Mouse (Mus musculus) heart, adult 2 months (tissue): Measurements from ENCODE around the gene Tex2. TPM values are rescaled to one million over a fixed set of nuclear protein-coding genes. Genes with fewer than 3 reads are reported as not detected.

ENCODE experiments used
- DNase-seq, 2 experiments: peaks; one replicate each; pipeline ENCODE4 v3.0.0; 2021
- H3K27ac ChIP-seq: fragments of 200-600 bp; 2 replicates; pipeline ENCODE4 v1.8.1; 2022
- H3K27me3 ChIP-seq: fragments of 200-500 bp; 2 replicates; pipeline ENCODE4 v1.6.1; 2012; ENCODE audit warnings: mild to moderate bottlenecking, low read length, inconsistent platforms, mixed read lengths; ENCODE audit not compliant: control insufficient read depth, insufficient read depth
- H3K36me3 ChIP-seq: fragments of 200-500 bp; 2 replicates; pipeline ENCODE4 v1.6.1; 2012; ENCODE audit warnings: low read length, inconsistent platforms; ENCODE audit not compliant: control insufficient read depth, insufficient read depth
- H3K4me1 ChIP-seq: fragments of 200-500 bp; 2 replicates; pipeline ENCODE4 v1.6.1; 2011; ENCODE audit warnings: low read length; ENCODE audit not compliant: control insufficient read depth, insufficient read depth
- H3K4me3 ChIP-seq: fragments of 200-600 bp; 2 replicates; pipeline ENCODE4 v1.8.1; 2022
- H3K79me2 ChIP-seq: fragments of 200-500 bp; replicated peaks from 2 replicates; pipeline ENCODE4 v1.6.1; 2012; ENCODE audit warnings: mild to moderate bottlenecking, inconsistent platforms, low read length, moderate library complexity, mixed read lengths; ENCODE audit not compliant: control insufficient read depth, insufficient read depth
- H3K9ac ChIP-seq: fragments of 200-500 bp; 2 replicates; pipeline ENCODE4 v1.6.1; 2012; ENCODE audit warnings: low read depth, mild to moderate bottlenecking, control low read depth, inconsistent platforms, low read length, mixed read lengths
- CTCF ChIP-seq: fragments of 200-600 bp; IDR thresholded peaks from 2 replicates; pipeline ENCODE4 v1.8.1; 2022; ENCODE audit warnings: antibody characterized with exemption, mild to moderate bottlenecking, moderate library complexity
- EP300 ChIP-seq: fragments of 200-500 bp; IDR thresholded peaks from 2 replicates; pipeline ENCODE4 v1.6.1; 2011; ENCODE audit warnings: low read depth, low read length, control low read depth; ENCODE audit not compliant: insufficient read depth
- POLR2A ChIP-seq: fragments of 200-500 bp; IDR thresholded peaks from 2 replicates; pipeline ENCODE4 v1.6.1; 2011; ENCODE audit warnings: mild to moderate bottlenecking, low read depth, low read length, control low read depth; ENCODE audit not compliant: insufficient read depth
- WGBS: fragments of 180-500 bp; shearing (Covaris S2); methylation state at CpG from one replicate; pipeline ENCODE4 v1.1.7; 2018; 5-methylcytosine and 5-hydroxymethylcytosine counted together
- intact Hi-C: fragments of 180-260 bp; cut with DNase I; formaldehyde crosslinking; loops from one replicate; pipeline ENCODE4 v1.15.1; 2025
- polyA plus RNA-seq: library from polyadenylated mRNA; depleted of rRNA; stranded (reverse); fragments of >200 nt; gene quantifications from 2 replicates; pipeline ENCODE4 v1.2.3, GENCODE M21; 2012
- total RNA-seq, 2 experiments: library from RNA; stranded (reverse); gene quantifications; 2 replicates each; pipeline ENCODE4 v1.2.3; 2021

Tex2 gene
- total and polyA plus RNA-seq, 3 experiments: 17.2 to 46.8 (median 42.5) TPM

GRCm38 (mm10) chr11:106513166-106513565 lies 100.1 kb downstream of the Tex2 start:
- Histone ChIP-seq H3K36me3 (no peaks in the 10 kb centered on the region), H3K4me1 (no peaks in the 10 kb centered on the region), H3K4me3 (no peak overlapping the region), H3K27me3 (no peaks in the 10 kb centered on the region), H3K9ac (no peak overlapping the region), H3K27ac (no peak overlapping the region), H3K79me2 (no peaks in the 10 kb centered on the region)
- intact Hi-C loops: loop anchor here (1.0 to 5.0 kb wide), 2 partner anchors 114 to 229 kb away; no protein-coding TSS in a partner anchor
- DNase-seq: peak; percentile 46 to 64
- TF ChIP-seq EP300: no peak
- TF ChIP-seq CTCF: peak; percentile 79
- WGBS: 49% methylated on average over 2 of the region's 2 CpGs

GRCm38 (mm10) chr11:106512006-106512390 lies 101.2 kb downstream of the Tex2 start:
- H3K27ac ChIP-seq: no peak overlapping the region
- no peak for DNase-seq
- intact Hi-C loops: loop anchor here (5.0 kb wide), 1 partner anchor 230 kb away; no protein-coding TSS in a partner anchor
- no peak overlapping the region for H3K9ac ChIP-seq
- no peaks in the 10 kb centered on the region for H3K79me2 ChIP-seq
- H3K27me3 ChIP-seq: no peaks in the 10 kb centered on the region
- no peak overlapping the region for H3K4me3 ChIP-seq
- no peaks in the 10 kb centered on the region for H3K4me1 ChIP-seq
- TF ChIP-seq EP300: no peak
- TF ChIP-seq POLR2A: no peak
- TF ChIP-seq CTCF: no peak
- WGBS: 65% methylated on average over 7 of the region's 7 CpGs
- no peaks in the 10 kb centered on the region for H3K36me3 ChIP-seq

GRCm38 (mm10) chr11:106511236-106512005 lies 101.8 kb downstream of the Tex2 start:
- Histone ChIP-seq H3K27me3 (no peaks in the 10 kb centered on the region), H3K36me3 (no peaks in the 10 kb centered on the region), H3K27ac (no peak overlapping the region), H3K79me2 (no peaks in the 10 kb centered on the region), H3K4me3 (no peak overlapping the region), H3K4me1 (no peaks in the 10 kb centered on the region), H3K9ac (no peak overlapping the region)
- DNase-seq: no peak
- TF ChIP-seq POLR2A: no peak
- no peak for TF ChIP-seq EP300
- TF ChIP-seq CTCF: no peak
- intact Hi-C loops: loop anchor here (5.0 kb wide), 1 partner anchor 231 kb away; no protein-coding TSS in a partner anchor
- WGBS: 81% methylated on average over 14 of the region's 14 CpGs

GRCm38 (mm10) chr11:106507638-106508037 lies 105.6 kb downstream of the Tex2 start:
- Histone ChIP-seq H3K36me3 (no peaks in the 10 kb centered on the region), H3K27me3 (no peaks in the 10 kb centered on the region), H3K27ac (no peak overlapping the region), H3K4me1 (no peaks in the 10 kb centered on the region), H3K4me3 (no peak overlapping the region), H3K9ac (no peak overlapping the region), H3K79me2 (no peaks in the 10 kb centered on the region)
- TF ChIP-seq EP300 (no peak), POLR2A (no peak), CTCF (no peak)
- DNase-seq: no peak
- intact Hi-C loops: no loop called here
- WGBS: 87% methylated on average over 7 of the region's 7 CpGs

- Histone ChIP-seq H3K4me1 (no peaks in the 10 kb centered on the region; the same call in 1 of the 2 replicates), H3K79me2 (no peaks in the 10 kb centered on the region), H3K9ac (no peak overlapping the region), H3K4me3 (no peak overlapping the region), H3K27ac (no peak overlapping the region), H3K27me3 (no peaks in the 10 kb centered on the region), H3K36me3 (no peaks in the 10 kb centered on the region)
- intact Hi-C loops: no loop called here
- 89% methylated on average over 6 of the region's 6 CpGs for WGBS
- no peak for DNase-seq
- no peak for TF ChIP-seq POLR2A
- no peak for TF ChIP-seq CTCF
- TF ChIP-seq EP300: no peak
These were observed 107.0 kb downstream of the Tex2 start for GRCm38 (mm10) chr11:106506211-106506610.

GRCm38 (mm10) chr11:106504129-106504528 lies 109.1 kb downstream of the Tex2 start:
- TF ChIP-seq POLR2A: no peak
- no peak for TF ChIP-seq CTCF
- TF ChIP-seq EP300: no peak

More at GRCm38 (mm10) chr11:106504129-106504528, 109.1 kb downstream of the Tex2 start:
- Histone ChIP-seq H3K27me3 (no peaks in the 10 kb centered on the region), H3K4me3 (no peak overlapping the region), H3K36me3 (no peaks in the 10 kb centered on the region), H3K9ac (no peak overlapping the region), H3K4me1 (no peaks in the 10 kb centered on the region; the same call in 1 of the 2 replicates), H3K79me2 (no peaks in the 10 kb centered on the region), H3K27ac (no peak overlapping the region)
- no peak for DNase-seq
- intact Hi-C loops: loop anchor here (5.0 kb wide), 1 partner anchor 108 kb away; the partner anchor contains the start of gene Tex2
